Mouse (Mus musculus): ENCODE data around the gene C1qc.

GRCm38 (mm10) chr4:136911211-136911646 is 18.4 kb upstream of the C1qc start:
- TF ChIP-seq CTCF (IDR thresholded peaks at IDR 0.05; ENCODE audit: extremely low read depth, insufficient read depth, low read length) = no peak
- no peak for TF ChIP-seq POLR2A (IDR thresholded peaks at IDR 0.05; ENCODE audit: extremely low read depth, insufficient read depth, low read length)
